Mouse (Mus musculus): Measurements from ENCODE around the gene Slc35d3.

Slc35d3 gene

DNA sequence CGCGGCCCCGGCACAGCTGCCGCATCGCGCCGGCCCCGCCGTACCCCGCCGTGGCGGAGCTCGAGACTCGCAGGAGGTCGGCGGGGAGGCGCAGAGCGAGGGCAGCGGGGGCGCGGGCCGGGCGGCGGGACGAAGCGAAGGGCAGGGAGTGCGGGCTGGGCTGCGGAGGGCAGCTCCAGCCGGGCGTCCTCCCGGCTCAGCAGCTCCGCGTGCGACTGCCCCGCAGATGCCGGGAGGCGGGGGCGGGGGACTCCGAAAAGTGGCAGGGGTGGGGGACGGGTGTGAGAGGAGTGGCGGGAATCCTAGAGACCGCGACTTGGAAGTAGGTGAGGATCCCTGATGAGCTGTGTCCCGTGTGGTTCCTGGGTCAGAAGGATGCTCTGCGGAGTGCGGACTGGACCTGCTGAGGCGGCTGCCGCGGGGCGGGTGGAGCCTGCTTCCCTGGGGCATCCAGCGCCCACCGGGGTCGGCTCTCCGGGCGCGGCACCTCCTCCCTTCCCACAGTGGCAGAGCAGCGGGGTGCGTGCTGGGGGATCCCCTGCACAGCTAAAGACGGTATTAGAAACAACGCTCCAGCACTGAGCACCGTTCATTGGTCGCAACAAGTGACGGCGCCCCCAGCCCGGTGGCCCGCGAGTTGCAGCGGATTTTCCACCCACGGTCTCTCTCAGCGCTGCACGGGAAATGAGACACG, at the start of gene Slc35d3:
Gene Slc35d3, minus strand, starts transcription at position 462 of the 694 bp plus-strand sequence.
- no peak for DNase-seq (ENCODE audit: low spot score in 2 of 2)

- no peak for DNase-seq (ENCODE audit: low spot score in 2 of 2)
Observed at GRCm38 (mm10) chr10:19900191-19900590, 48.9 kb upstream of the Slc35d3 start.

DNA sequence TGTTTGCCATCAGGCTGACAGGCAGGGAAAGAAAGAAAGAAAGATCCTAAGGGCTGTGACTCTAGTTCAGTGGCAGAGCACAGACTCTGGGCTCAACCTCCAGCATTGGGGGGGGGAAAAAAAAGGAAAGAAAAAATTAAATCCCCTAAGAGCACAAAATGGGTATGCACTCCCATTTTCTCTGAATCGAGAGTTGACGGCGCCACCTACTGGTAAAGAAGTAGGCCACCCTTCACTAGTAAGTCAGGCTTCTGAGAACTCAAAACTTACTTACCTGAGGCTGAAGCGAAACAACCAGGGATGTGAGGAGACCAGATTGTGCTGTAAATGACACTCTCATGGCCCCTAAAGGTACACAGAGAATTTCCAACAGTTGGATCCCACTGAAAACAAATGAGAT, 42.7 kb upstream of the Slc35d3 start:
- no peak for DNase-seq (ENCODE audit: low spot score in 2 of 2)

DNA sequence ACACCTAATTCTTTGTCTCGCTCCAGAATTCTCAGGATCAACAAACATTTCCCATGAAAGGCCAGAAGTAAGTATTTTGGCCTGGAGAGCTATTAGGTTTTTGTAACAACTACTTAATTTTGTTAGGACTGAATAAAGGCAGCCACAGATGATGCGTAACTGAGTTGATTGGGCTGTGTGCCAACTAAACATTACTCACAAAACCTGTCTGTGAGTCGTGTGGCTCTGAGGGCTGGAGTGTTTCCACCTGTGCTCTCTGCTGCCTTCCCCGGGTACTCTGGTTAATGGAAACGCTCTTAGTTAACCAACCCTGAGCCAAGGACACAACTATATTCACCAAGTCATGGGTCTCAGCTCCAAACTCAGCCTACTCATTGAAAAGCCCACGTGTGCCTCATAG, 41.9 kb upstream of the Slc35d3 start:
- DNase-seq (ENCODE audit: low spot score in 2 of 2) = no peak

DNA sequence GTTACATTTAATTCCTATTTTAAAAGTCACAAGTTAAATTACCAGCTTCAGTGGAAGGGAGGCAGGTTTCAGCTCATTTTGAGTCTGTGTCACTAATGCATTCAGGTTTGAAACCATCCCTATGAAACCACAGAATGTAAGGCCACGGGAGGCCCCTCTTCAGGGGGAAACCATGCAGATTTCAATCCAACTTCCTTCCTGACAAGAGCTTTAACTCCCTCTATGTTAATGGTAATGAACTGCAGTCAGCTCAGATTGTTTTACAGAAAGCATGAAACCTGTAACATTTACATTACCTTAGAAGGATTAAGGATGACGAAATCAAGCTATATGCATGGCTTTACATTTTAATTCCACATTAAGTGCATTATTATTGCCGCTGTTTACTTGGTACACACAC, 40.4 kb upstream of the Slc35d3 start:
- DNase-seq (ENCODE audit: low spot score in 2 of 2) = no peak

GRCm38 (mm10) chr10:19889908-19890307, 38.6 kb upstream of the Slc35d3 start:
- no peak for DNase-seq (ENCODE audit: low spot score in 2 of 2)

DNA sequence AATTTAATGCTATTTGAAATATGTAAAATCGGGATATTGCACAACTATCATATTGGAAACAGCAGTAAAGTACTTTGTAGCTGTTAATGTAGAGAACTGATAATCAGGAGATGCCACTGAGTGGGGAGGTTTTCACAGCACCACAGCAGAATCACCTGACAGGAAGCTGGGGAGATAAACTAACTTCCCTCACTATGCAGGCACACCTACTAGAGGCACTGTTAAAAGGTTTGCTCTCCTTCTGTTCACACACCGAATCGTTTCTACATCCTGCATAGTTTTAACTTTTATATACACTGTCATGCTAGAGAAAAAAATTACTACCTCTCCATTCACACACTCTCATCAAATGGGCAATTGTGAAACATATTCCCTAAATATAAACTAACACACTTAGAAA, 35.0 kb upstream of the Slc35d3 start:
- DNase-seq (ENCODE audit: low spot score in 2 of 2) = no peak

DNA sequence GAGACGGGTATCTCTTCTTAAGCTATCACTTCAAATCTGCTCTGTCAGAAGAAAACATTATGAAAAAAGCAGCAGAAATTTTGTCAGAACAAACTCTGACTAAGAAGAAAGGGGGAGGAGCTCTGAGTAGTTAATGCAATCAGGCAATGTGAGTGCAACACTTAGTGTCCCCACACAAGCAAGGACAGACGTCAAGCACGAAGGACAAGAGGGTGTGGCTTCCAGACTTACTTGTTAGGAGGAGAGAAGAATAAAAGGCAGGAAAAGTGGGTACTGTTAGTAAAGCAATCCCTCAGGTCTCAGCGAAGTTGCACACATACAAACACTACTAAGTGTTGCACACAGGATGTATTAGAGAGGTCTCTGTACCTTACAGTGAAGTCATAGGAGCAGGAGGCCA, 33.1 kb upstream of the Slc35d3 start:
- no peak for DNase-seq (ENCODE audit: low spot score in 2 of 2)

GRCm38 (mm10) chr10:19880437-19880836, 29.2 kb upstream of the Slc35d3 start:
- DNase-seq (ENCODE audit: low spot score in 2 of 2) = no peak

DNA sequence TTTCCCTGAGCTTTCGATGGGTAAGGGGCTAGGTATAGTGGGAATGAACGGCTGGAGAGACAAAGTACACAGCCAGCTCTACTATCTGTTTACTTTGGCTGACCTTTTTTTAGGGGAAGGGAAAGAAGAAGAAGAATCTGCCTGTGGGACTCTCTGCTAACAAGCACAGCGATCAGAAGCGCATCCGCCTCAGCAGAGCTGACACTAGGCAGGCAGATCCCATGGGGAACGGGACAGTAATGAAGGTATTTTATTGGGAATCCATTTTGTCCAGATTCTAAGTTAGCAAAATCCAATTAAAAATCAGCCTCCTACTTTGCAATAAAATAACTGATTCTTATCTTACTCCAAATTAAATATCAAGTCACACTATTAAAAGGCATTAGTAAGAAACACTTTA, 27.9 kb upstream of the Slc35d3 start:
- no peak for DNase-seq (ENCODE audit: low spot score in 2 of 2)

GRCm38 (mm10) chr10:19877679-19878078, 26.4 kb upstream of the Slc35d3 start:
- no peak for DNase-seq (ENCODE audit: low spot score in 2 of 2)

DNA sequence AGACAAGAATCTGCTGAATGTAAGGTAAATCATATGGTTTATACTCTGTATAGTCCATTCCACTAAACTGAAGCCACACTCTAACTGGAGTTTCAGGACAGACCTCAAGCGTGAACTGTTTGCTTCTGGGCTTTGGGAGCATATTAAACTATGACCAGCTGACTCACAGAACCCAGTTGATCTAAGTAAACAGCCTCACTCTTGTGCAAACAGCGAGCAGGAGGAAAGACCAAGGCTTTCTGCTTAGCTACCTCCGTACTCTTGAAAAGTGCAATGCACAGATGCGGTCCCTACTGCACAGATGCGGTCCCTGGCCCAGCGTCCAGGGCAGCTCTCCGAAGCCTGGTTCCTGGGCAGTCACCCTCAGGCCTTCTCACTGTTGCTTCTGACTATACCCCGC, 26.0 kb upstream of the Slc35d3 start:
- no peak for DNase-seq (ENCODE audit: low spot score in 2 of 2)

GRCm38 (mm10) chr10:19876669-19877068, 25.4 kb upstream of the Slc35d3 start:
- no peak for DNase-seq (ENCODE audit: low spot score in 2 of 2)

- DNase-seq (ENCODE audit: low spot score in 2 of 2) = no peak
Observed at GRCm38 (mm10) chr10:19875346-19875745, 24.1 kb upstream of the Slc35d3 start.

- DNase-seq (ENCODE audit: low spot score in 2 of 2) = no peak
Observed at GRCm38 (mm10) chr10:19855597-19856306, 4.5 kb upstream of the Slc35d3 start.

DNA sequence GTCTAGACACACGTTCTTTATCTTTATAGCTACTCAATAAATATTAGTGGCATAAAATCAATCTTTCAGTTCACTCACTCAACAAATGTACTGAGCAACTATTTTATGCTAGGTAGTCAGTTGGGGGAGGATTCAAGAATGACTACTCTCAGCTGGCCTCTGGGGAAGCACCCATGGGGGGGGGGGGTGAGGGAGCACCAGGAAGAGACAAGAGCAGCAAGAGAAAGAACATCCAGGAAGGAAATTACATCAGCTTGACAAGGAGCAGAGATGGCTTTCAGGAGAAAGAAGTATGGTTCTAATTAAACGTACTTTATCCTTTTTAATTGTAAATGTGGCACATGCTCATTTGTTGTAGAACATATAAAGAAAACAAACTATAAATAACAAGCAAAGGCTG, 2.4 kb upstream of the Slc35d3 start:
- DNase-seq (ENCODE audit: low spot score in 2 of 2) = no peak

DNA sequence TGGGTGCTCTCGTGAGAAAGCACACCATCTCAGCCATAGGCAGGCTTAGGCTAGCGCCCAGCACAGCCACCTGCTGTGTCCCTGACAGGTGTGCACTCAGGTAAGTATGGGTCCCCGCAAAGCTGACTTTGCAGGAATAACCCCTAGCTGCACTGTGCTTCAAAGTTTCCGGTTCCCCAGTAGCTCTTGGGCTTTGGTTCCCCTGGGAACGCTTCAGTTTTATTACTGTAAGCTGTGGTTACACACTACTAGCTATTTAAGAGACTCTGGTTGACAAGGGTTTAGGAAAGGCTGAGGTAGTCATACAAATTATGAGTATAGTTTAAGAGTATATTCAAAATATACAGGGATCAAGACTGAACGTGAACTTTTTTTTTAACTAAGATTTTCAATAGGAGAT, 1.5 kb upstream of the Slc35d3 start:
- no peak for DNase-seq (ENCODE audit: low spot score in 2 of 2)

DNA sequence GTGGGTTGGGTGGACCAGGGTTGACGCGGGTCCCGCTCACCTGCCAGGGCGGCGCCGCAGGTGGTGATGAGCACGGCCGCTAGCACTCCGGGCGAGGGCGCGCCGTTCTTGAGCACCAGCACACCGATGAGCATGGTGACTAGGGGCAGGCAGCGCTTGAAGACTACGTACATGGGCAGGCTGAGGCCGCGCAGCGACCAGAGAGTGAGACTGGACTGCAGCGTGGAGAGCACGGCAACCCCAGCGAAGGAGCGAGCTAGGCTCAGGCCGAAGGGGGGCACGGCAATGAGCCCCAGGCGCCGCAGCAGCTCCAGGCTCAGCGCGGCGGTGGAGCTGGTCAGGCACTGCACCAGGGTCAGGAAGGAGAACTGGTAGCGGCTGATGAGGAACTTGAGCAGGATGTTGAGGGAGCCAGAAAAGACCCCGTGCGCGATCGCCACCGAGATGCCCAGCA, 688 bp downstream of the Slc35d3 start:
- no peak for DNase-seq (ENCODE audit: low spot score in 2 of 2)

GRCm38 (mm10) chr10:19849771-19850365, 1.4 kb downstream of the Slc35d3 start:
- no peak for DNase-seq (ENCODE audit: low spot score in 2 of 2)

DNA sequence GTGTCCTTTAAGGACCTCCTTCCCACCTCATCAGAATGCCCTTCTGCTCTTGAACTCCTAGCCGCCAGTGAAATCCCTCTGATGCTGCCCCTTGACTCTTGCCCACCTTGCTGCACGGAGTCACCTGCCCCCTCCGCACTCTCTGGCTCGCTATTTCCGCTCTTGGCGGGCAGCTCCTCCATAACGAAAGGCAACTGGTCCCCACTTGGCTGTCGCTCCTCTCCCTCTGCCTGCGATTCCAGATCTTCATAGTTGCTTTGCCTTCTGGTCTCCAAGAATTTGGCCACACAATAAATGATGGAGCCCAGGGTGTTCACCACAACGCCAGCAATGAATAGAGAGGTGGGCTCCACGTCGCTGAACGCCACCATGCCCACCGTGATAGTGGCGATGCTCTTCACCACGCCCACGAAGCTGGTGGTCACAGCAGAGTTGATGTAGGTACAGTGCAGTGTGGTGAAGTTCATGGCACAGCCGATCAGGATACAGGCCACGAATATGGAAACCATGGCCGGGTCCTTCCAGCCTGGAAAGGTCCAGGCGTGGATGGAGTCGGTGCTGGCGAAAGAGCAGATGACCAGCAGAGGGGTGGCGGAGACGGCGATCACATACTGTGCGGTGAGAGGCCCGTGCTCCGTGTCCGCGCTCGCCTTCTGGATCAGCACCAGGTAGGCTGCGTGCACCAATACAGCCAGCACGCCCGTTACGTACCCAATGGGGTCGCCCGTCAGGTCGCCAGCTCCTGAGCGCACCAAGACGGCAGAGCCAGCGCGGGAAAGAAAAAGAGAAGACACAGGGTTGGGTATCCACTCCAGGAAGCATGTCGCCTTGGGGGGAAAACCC, 2.1 kb downstream of the Slc35d3 start:
- no peak for DNase-seq (ENCODE audit: low spot score in 2 of 2)

DNA sequence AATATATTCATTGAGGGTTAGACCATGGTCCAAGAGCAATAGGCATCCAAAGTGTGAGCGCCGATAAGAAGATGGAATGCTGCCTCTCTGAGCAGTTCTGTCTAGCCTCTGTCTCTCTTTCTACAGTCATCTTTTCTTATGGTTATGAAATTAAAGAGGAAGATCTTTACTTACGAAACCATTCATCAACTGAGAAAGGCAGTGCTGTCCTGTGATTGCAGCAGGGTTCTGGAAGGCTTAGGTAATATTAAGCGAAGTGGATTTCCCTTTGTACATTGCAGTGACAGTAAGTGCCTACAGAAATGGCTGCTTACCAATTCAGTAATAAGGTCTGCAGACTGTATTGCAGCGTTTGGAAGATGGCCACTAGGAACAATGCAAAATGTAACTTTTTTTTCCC, 11.4 kb downstream of the Slc35d3 start:
- DNase-seq (ENCODE audit: low spot score in 2 of 2) = no peak

All from heart, adult 9 months (tissue).